28 mouse cellular contexts compared by ENCODE assay signal in the genomic region with DNA sequence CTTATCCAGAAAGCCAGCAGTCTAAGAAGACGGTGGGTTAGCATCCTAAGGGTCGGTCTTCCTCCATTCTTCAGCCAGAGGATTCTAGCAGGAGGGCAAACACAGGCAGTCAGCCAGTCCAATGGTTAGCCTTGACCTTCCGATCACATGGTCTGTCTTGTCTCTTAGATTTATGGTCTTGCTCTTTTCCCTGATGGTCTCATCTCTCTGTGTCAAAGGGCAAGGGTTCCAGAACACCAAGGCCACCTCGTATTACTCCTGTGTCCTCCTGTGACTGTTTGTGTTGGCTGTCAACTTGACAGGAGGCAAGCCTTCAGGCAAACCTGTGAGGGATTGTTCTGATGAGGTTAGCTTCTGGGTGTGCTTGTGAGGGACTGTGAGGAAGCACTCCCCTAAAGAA.
"Had no signal": no experiment of that assay in that cellular context is flagged by ENCODE, and none has a peak within 500 bp of the region (broad histone marks: within the 10 kb centered on the region; RNA-seq: fewer than 3 reads in every experiment).

No protein-coding gene starts in this region.

- H3K9me3 ChIP-seq: hindbrain, embryonic 12.5 days; kidney, embryonic 15.5 days; limb, embryonic 15.5 days; liver, embryonic 15.5 days had no signal

- H3K4me1 ChIP-seq: heart, embryonic 10.5 days; heart, embryonic 12.5 days; hindbrain, embryonic 10.5 days; hindbrain, embryonic 12.5 days; kidney, embryonic 15.5 days; liver, embryonic 13.5 days; liver, embryonic 15.5 days had no signal

- H3K27me3 ChIP-seq: heart, embryonic 12.5 days; hindbrain, embryonic 12.5 days; limb, embryonic 13.5 days; limb, embryonic 15.5 days; liver, embryonic 13.5 days; liver, embryonic 15.5 days had no signal

- ATAC-seq: hindbrain, postnatal 0 days; intestine, embryonic 16.5 days; liver, postnatal 0 days had no signal

- H3K4me3 ChIP-seq: gastrocnemius, adult 2 months; heart, embryonic 10.5 days; heart, embryonic 12.5 days; hindbrain, embryonic 10.5 days; hindbrain, embryonic 12.5 days; kidney, embryonic 15.5 days; limb, embryonic 13.5 days; limb, embryonic 15.5 days; liver, embryonic 13.5 days; liver, embryonic 15.5 days had no signal

- H3K36me3 ChIP-seq: heart, embryonic 10.5 days; heart, embryonic 12.5 days; hindbrain, embryonic 10.5 days; hindbrain, embryonic 12.5 days; kidney, embryonic 15.5 days; limb, embryonic 13.5 days; limb, embryonic 15.5 days; liver, embryonic 13.5 days; liver, embryonic 15.5 days had no signal

- H3K4me2 ChIP-seq: heart, embryonic 12.5 days; hindbrain, embryonic 12.5 days; hindbrain, embryonic 14.5 days; kidney, embryonic 15.5 days; limb, embryonic 13.5 days; limb, embryonic 15.5 days; liver, embryonic 13.5 days; liver, embryonic 15.5 days had no signal

- DNase-seq: gastrocnemius, adult 2 months; gastrocnemius, postnatal 10 days; gastrocnemius, postnatal 25 days; heart, adult 18-20 months; heart, postnatal 10 days; heart, postnatal 4 days; kidney, adult 11 months; kidney, adult 2 months; kidney, adult 9 months; kidney, postnatal 14 days; kidney, postnatal 36 days; layer of hippocampus, adult 9-11 months; layer of hippocampus, postnatal 36 days; left cerebral cortex, postnatal 4 days; liver, embryonic 13.5 days; liver, postnatal 0 days had no signal

- H3K9ac ChIP-seq: heart, embryonic 12.5 days; hindbrain, embryonic 12.5 days; hindbrain, embryonic 14.5 days; kidney, embryonic 15.5 days; limb, embryonic 13.5 days; limb, embryonic 15.5 days; liver, embryonic 13.5 days; liver, embryonic 15.5 days; liver, postnatal 0 days had no signal

- H3K27ac ChIP-seq: gastrocnemius, adult 2 months; heart, embryonic 10.5 days; hindbrain, embryonic 10.5 days; hindbrain, embryonic 12.5 days; hindbrain, embryonic 14.5 days; hindbrain, postnatal 0 days; kidney, embryonic 15.5 days; kidney, postnatal 0 days; limb, embryonic 13.5 days; liver, embryonic 13.5 days; liver, embryonic 15.5 days had no signal
